Mouse (Mus musculus) erythroid progenitor cell, adult 5-6 weeks (primary cell): ENCODE measurements around the gene Zfp541. TPM values are rescaled to one million over a fixed set of nuclear protein-coding genes. Genes with fewer than 3 reads are reported as not detected.

ENCODE experiments used
- ATAC-seq: replicated peaks from 2 replicates; pipeline ENCODE4 v1.8.0; 2016; ENCODE audit warnings: moderate number of reproducible peaks, mild to moderate bottlenecking, moderate TSS enrichment, inconsistent platforms; ENCODE audit not compliant: poor library complexity, low FRiP score, severe bottlenecking
- total RNA-seq, 2 experiments: library from RNA; stranded (forward) in 1 of 2; stranded (reverse) in 1 of 2; fragments of 150-400 nt in 1 of 2; fragments of 186-747, 209-891 nt in 1 of 2; gene quantifications; 2 replicates each; pipeline versions ENCODE4 v1.2.3 to v1.2.4; 2015 to 2017; ENCODE audit warnings: low replicate concordance in 2 of 2

The Zfp541 gene
- total RNA-seq, 2 experiments from 2014 or later: not detected

DNA sequence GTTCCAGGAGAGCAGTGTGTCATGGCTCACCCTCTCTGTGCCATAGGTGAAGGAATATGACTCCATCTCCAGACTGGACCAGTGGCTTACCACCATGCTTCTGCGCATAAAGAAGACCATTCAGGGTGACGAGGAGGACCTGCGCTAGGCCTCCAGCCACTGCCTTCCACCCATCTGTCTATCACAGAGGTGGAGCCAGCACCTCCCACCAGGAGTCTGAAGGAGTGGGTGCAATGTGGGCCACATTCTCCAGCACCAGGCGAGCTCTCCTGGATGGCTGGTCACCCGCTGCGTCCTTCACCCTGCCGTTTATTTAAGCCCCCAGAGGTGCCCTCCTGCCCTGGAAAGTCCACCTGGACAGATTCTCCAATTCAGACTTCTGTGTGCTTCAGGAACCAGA is 54.8 kb downstream of the Zfp541 start:
- no peak for ATAC-seq

GRCm38 (mm10) chr7:16117100-16117499 is 55.5 kb downstream of the Zfp541 start:
- ATAC-seq: no peak

GRCm38 (mm10) chr7:16119569-16120261 is 58.1 kb downstream of the Zfp541 start, which contains the start of gene Kptn:
TSS of gene Kptn (plus strand) at chr7:16119895.
- peak; percentile 82 for ATAC-seq

DNA sequence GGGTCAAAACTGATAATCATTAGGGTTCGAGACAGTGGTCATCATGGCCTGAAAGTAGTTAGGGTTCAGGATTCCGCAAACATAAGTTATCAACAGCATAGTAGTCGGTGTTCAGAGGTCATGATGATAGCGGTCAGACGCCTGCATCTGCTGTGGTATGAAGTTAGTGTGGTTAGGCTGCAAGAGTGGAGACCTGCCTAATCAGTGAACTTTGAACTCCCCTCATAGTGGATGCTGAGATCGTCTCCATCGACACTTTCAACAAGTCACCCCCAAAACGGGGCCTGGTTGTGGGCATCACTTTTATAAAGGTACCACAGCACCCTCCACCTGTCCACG is 58.6 kb downstream of the Zfp541 start:
- no peak for ATAC-seq

DNA sequence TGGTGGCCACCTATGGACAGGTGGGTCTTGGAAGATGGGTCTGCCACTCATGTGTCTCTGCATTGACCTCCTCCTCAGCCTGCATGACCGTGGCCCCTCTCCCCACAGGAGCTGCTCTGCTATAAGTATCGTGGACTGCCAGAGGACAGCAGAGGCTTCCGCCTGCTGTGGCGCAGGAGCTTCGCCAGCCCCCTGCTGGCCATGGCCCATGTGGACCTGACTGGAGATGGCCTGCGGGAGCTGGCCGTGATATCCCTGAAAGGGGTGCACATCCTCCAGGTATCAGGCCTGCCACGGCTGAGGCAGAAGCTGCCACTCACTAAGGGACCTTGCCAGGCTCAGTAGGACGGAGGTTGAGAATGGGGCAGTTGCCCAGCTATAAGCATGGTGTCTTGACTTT is 64.2 kb downstream of the Zfp541 start:
- ATAC-seq: no peak

DNA sequence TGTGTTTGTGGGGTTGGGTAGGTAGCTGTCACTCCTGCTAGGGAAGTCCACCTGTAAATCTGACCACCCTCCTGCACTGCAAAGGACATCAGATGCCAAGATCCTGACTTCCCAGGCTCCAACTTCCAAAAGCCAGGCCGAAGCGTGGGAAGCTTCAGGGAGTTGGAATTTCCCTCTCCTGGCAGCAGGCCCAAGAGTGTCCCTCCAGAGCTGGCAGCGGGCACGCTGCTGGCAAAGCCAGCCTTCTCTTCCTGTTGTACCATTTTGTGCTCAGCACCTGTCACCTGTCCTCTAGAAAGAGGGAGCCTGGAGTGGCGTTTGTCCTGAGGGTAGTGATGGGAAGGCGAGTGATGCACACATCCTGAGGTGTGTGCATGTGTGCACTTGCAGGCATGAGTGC is 66.7 kb downstream of the Zfp541 start:
- no peak for ATAC-seq

DNA sequence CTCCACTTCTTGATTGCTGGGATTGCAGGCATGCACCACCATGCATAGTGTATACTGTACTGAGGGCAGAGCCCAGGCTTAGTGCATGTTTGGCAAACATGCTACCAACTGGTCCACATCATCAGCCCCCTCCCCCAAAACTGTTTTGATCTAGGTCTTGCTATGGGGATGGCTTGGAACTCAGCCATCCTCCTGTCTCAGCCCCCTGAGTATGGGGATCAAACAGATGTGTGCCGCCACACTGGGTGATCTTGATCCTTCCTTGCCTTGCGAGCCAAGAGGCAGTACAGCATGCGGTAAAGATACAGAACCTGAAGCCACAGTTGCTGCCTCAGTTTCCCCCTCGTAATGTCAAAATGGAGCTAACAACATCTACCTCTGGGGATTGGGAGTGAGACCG is 67.3 kb downstream of the Zfp541 start:
- ATAC-seq: no peak

DNA sequence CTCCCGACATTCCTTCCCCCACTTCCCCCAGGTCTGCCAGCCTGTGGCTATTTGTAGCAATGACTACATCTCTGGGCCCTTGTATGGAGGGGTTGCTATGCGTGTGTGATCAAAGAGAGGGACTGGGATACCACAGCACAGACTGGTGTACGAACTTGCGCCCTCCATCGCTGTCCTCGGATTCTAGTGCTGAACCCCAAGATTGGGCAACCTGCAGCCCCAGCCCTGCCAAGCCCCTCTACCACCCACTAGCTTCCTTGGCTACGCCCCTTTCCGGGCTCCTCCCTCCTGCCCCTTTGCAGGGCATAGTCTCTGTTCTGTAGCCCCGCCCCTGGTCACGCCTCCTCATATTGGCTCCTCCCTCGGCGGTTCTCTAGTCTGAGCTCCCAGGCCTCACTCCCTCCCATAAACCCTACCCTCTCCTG is 67.8 kb downstream of the Zfp541 start, which contains the start of gene Slc8a2:
TSS of gene Slc8a2 (plus strand) at position 406 of the 425 bp plus-strand sequence.
- no peak for ATAC-seq

DNA sequence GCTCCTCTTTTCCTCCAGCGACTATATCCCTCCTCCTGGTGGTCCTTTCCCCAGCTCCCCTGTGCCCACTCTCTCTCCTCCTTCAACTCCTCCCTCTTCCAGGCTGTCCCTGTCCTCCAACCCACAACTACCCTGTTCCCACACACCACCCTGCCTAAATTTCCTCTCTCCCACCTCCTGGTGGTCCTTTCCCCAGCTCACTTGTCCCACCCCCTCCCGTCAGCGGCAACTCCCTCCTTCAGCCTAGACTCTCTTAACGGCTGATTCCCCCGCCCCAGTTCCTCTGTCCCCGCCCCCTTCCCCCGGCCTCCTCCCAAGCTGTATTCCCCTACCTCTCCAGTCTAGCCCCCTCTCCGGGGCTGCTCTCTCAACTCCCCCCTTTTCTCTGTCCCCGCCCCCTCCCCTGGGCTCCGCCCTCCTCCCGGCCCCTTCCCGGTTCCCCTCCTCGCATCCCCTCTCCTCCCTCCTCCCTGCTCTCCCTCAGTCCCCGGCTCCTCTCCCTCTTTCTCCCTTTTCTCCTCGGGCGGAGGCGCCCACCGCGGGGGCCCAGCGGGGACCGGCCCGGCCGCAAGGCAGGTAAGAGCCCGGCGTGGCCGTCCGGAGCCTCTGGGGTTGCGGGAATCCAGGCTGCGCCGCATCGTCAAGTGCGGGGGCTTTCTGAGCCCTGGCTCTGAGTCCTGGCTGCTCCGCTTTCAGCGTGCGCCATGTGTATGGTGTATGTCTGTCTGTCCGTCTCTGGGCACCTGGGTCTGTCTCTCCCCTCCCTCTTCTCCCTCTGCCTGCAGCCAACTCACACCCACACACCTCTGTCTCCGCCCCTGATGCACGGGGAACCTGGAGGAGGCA is 68.5 kb downstream of the Zfp541 start:
- ATAC-seq: no peak

GRCm38 (mm10) chr7:16130956-16131634 is 69.5 kb downstream of the Zfp541 start:
- no peak for ATAC-seq

- no peak for ATAC-seq
Measured at GRCm38 (mm10) chr7:16132161-16132581, 70.6 kb downstream of the Zfp541 start.

DNA sequence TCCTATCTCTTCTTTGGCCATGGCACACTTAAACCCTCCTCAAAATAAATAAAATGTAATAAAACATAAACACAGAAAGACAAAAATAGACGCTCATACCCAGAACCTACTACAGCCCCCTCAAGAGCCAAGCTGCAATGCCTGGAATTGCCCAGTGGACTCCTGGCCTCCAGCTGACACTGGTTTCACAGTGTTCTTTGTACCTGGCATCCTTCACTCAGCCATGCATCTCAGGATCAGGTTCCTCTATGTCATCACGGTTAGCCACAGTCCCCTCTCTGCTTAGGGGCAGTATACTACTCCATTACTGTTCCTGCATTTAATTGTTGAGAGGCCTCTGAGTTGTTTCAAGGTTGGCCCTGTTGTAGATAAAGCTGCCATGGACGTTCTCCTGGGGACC is 71.3 kb downstream of the Zfp541 start:
- no peak for ATAC-seq

- no peak for ATAC-seq
Measured at GRCm38 (mm10) chr7:16133691-16134090, 72.1 kb downstream of the Zfp541 start.

GRCm38 (mm10) chr7:16134951-16135392 is 73.4 kb downstream of the Zfp541 start:
- ATAC-seq: no peak

Other genes starting within 250 kb of the Zfp541 start
- not detected in 2 replicates for gene Obox6, start 222.1 kb upstream of the Zfp541 start, total RNA-seq (2015; ENCODE audit: low replicate concordance)
- not detected in 2 replicates for gene Obox6, start 222.1 kb upstream of the Zfp541 start, total RNA-seq (2017; ENCODE audit: low replicate concordance)
- not detected in 2 replicates for gene Crx, start 181.8 kb upstream of the Zfp541 start, total RNA-seq (2015; ENCODE audit: low replicate concordance)
- not detected in 2 replicates for gene Crx, start 181.8 kb upstream of the Zfp541 start, total RNA-seq (2017; ENCODE audit: low replicate concordance)
- not detected in 2 replicates for gene Crxos, start 179.2 kb upstream of the Zfp541 start, total RNA-seq (2015; ENCODE audit: low replicate concordance)
- gene Crxos, start 179.2 kb upstream of the Zfp541 start, total RNA-seq (2017; ENCODE audit: low replicate concordance): not detected in 2 replicates
- 52.4 and 65.6 TPM in 2 replicates for gene Selenow, start 139.4 kb upstream of the Zfp541 start, total RNA-seq (2015; ENCODE audit: low replicate concordance)
- 19.6 and 25.3 TPM in 2 replicates for gene Selenow, start 139.4 kb upstream of the Zfp541 start, total RNA-seq (2017; ENCODE audit: low replicate concordance)
- gene Nop53, start 115.7 kb upstream of the Zfp541 start, total RNA-seq (2015; ENCODE audit: low replicate concordance): 23.9 and 38.2 TPM in 2 replicates
- 66.1 and 114 TPM in 2 replicates for gene Nop53, start 115.7 kb upstream of the Zfp541 start, total RNA-seq (2017; ENCODE audit: low replicate concordance)
- gene Ehd2, start 94.2 kb upstream of the Zfp541 start, total RNA-seq (2015; ENCODE audit: low replicate concordance): 2.9 and 5.4 TPM in 2 replicates
- 0.64 and 0.76 TPM in 2 replicates for gene Ehd2, start 94.2 kb upstream of the Zfp541 start, total RNA-seq (2017; ENCODE audit: low replicate concordance)
- gene Bicra, start 13.9 kb upstream of the Zfp541 start, total RNA-seq (2015; ENCODE audit: low replicate concordance): 5.4 and 16.6 TPM in 2 replicates
- gene Bicra, start 13.9 kb upstream of the Zfp541 start, total RNA-seq (2017; ENCODE audit: low replicate concordance): 1.9 and 2.0 TPM in 2 replicates
- 282 and 315 TPM in 2 replicates for gene Napa, start 36.6 kb downstream of the Zfp541 start, total RNA-seq (2015; ENCODE audit: low replicate concordance)
- gene Napa, start 36.6 kb downstream of the Zfp541 start, total RNA-seq (2017; ENCODE audit: low replicate concordance): 141 and 162 TPM in 2 replicates
- gene Kptn, start 58.1 kb downstream of the Zfp541 start, total RNA-seq (2015; ENCODE audit: low replicate concordance): 2.9 and 8.6 TPM in 2 replicates
- gene Kptn, start 58.1 kb downstream of the Zfp541 start, total RNA-seq (2017; ENCODE audit: low replicate concordance): 2.2 and 5.2 TPM in 2 replicates
- gene Slc8a2, start 68.0 kb downstream of the Zfp541 start, total RNA-seq (2015; ENCODE audit: low replicate concordance): not detected in 2 replicates
- 0.26 TPM in 1 of 2 replicates, not detected in the other for gene Slc8a2, start 68.0 kb downstream of the Zfp541 start, total RNA-seq (2017; ENCODE audit: low replicate concordance)
- 1.3 TPM in 1 of 2 replicates, not detected in the other for gene Meis3, start 113.3 kb downstream of the Zfp541 start, total RNA-seq (2015; ENCODE audit: low replicate concordance)
- not detected in 2 replicates for gene Meis3, start 113.3 kb downstream of the Zfp541 start, total RNA-seq (2017; ENCODE audit: low replicate concordance)
- gene Dhx34, start 160.2 kb downstream of the Zfp541 start, total RNA-seq (2015; ENCODE audit: low replicate concordance): 2.5 and 2.9 TPM in 2 replicates
- 0.76 and 4.6 TPM in 2 replicates for gene Dhx34, start 160.2 kb downstream of the Zfp541 start, total RNA-seq (2017; ENCODE audit: low replicate concordance)
- 2.2 and 8.4 TPM in 2 replicates for gene C5ar2, start 182.3 kb downstream of the Zfp541 start, total RNA-seq (2015; ENCODE audit: low replicate concordance)
- 1.8 and 3.3 TPM in 2 replicates for gene C5ar2, start 182.3 kb downstream of the Zfp541 start, total RNA-seq (2017; ENCODE audit: low replicate concordance)
- 5.4 and 8.0 TPM in 2 replicates for gene C5ar1, start 197.7 kb downstream of the Zfp541 start, total RNA-seq (2015; ENCODE audit: low replicate concordance)
- 2.3 and 5.0 TPM in 2 replicates for gene C5ar1, start 197.7 kb downstream of the Zfp541 start, total RNA-seq (2017; ENCODE audit: low replicate concordance)
- 6.8 and 9.6 TPM in 2 replicates for gene Inafm1, start 211.8 kb downstream of the Zfp541 start, total RNA-seq (2015; ENCODE audit: low replicate concordance)
- 16.3 and 19.3 TPM in 2 replicates for gene Inafm1, start 211.8 kb downstream of the Zfp541 start, total RNA-seq (2017; ENCODE audit: low replicate concordance)
- gene Ccdc9, start 225.0 kb downstream of the Zfp541 start, total RNA-seq (2015; ENCODE audit: low replicate concordance): 15.1 and 25.6 TPM in 2 replicates
- 27.7 and 39.5 TPM in 2 replicates for gene Ccdc9, start 225.0 kb downstream of the Zfp541 start, total RNA-seq (2017; ENCODE audit: low replicate concordance)
- gene Bbc3, start 246.6 kb downstream of the Zfp541 start, total RNA-seq (2015; ENCODE audit: low replicate concordance): 0.42 and 3.2 TPM in 2 replicates
- gene Bbc3, start 246.6 kb downstream of the Zfp541 start, total RNA-seq (2017; ENCODE audit: low replicate concordance): 0.76 and 2.6 TPM in 2 replicates